Mouse (Mus musculus) myocyte (in vitro differentiated cells): ENCODE data around the gene Glyctk.

ENCODE experiments used
- E2F4 ChIP-seq: IDR thresholded peaks from one replicate; pipeline ENCODE4 v1.6.1; 2011; ENCODE audit warnings: mild to moderate bottlenecking, control low read depth, moderate library complexity; ENCODE audit not compliant: insufficient read depth
- POLR2A ChIP-seq: IDR thresholded peaks from one replicate; pipeline ENCODE4 v1.6.1; 2011; ENCODE audit warnings: low read depth, mild to moderate bottlenecking, control low read depth, moderate library complexity; ENCODE audit not compliant: insufficient read length
- REST ChIP-seq: IDR thresholded peaks from one replicate; pipeline ENCODE4 v1.6.1; 2011; ENCODE audit warnings: mild to moderate bottlenecking, control low read depth, moderate library complexity; ENCODE audit not compliant: insufficient read depth, insufficient read length
- SRF ChIP-seq: IDR thresholded peaks from one replicate; pipeline ENCODE4 v1.6.1; 2011; ENCODE audit warnings: low read depth; ENCODE audit not compliant: control insufficient read depth, insufficient read length
- TCF12 ChIP-seq: IDR thresholded peaks from one replicate; pipeline ENCODE4 v1.6.1; 2011; ENCODE audit warnings: mild to moderate bottlenecking, control low read depth; ENCODE audit not compliant: poor library complexity, insufficient read depth, severe bottlenecking
- USF1 ChIP-seq: IDR thresholded peaks from one replicate; pipeline ENCODE4 v1.6.1; 2011; ENCODE audit warnings: low read depth, mild to moderate bottlenecking, control low read depth, moderate library complexity

DNA sequence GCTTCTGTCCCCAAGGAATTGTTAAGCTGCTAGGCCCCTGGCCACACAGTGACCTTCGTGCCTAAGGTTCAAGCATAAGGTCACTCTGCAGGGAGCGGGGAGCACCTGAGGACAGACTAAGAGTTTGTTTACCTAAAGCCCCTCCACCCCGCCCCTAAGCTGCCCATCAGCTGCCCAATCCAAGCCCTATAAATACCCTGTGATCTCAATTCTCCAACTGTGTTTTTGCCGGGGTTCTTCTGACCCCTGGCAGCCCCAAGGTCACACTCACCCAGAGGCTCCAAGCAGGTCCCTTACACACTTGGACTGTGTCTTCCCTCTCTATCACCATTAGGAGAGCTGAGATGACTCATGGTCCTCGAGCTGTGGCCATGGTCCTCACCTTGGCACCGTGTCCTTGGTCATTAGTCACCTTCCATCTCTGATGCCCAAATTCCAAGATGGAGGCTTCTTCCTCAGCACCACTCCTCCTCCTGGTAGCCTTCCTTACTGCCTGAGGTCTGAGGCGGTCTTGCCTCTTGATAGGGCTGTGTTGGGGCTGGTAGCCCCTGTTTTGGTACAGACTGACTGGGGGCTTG, 47.9 kb upstream of the Glyctk start:
- TF ChIP-seq REST (no peak), SRF (no peak), TCF12 (no peak), E2F4 (no peak), USF1 (no peak), POLR2A (no peak)
